Mouse (Mus musculus): Measurements from ENCODE around the gene Zxdb. TPM values are rescaled to one million over a fixed set of nuclear protein-coding genes. Genes with fewer than 3 reads are reported as not detected.
"Not testable (repeated sequence)": the region's sequence is repeated elsewhere in the genome, so short reads cannot be mapped to it uniquely, and the experiment has no call there.

The Zxdb gene
- 1.6 and 1.9 TPM in 2 replicates for polyA plus RNA-seq (2015; fragmentation: Nextera tagmentation; extraction: Ambion mirVana)

- not testable (repeated sequence) for H3K9me3 ChIP-seq; H3K27ac ChIP-seq; H3K4me2 ChIP-seq; H3K27me3 ChIP-seq (replicated peaks); H3K9ac ChIP-seq; H3K36me3 ChIP-seq (replicated peaks); H3K4me1 ChIP-seq
- 0 out of 2 replicates have a peak within 1 kb of the TSS, but pooled peaks have one; percentile 25 for H3K4me3 ChIP-seq
- peak; percentile 85 for ATAC-seq (replicated peaks)
- WGBS = no CpG with 5 or more reads among the region's 60 CpGs
These were observed at the start of gene Zxdb for GRCm38 (mm10) chrX:94724192-94724971. Gene Zxdb (plus strand): TSS chrX:94724569.

DNA sequence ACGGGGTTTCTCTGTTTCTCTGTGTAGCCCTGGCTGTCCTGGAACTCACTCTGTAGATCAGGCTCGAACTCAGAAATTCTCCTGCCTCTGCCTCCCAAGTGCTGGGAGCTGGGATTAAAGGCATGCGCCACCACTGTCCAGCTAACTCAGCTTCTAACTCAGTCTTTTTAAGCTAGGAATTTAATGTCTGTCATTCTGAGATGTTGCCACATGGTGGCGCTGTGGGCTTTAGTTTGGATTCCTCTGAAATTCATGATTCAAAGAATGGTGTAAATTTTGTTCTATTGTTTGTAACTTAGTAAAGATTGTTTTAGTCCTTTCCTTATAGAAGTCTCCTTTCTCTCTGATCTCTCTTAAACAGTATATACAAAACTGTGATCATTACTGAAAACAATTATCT lies 49.4 kb upstream of the Zxdb start:
- 49% methylated on average over 4 of the region's 4 CpGs for WGBS
- no peak for ATAC-seq (replicated peaks)

GRCm38 (mm10) chrX:94681581-94681980 lies 42.8 kb upstream of the Zxdb start:
- not testable (repeated sequence) for H3K4me1 ChIP-seq; H3K4me2 ChIP-seq; H3K4me3 ChIP-seq; H3K9ac ChIP-seq; H3K9me3 ChIP-seq; ATAC-seq (replicated peaks); H3K27ac ChIP-seq; H3K36me3 ChIP-seq (replicated peaks); H3K27me3 ChIP-seq (replicated peaks)
- no CpG with 5 or more reads among the region's 2 CpGs for WGBS

More for the DNA sequence above, 49.4 kb upstream of the Zxdb start:
- Histone ChIP-seq H3K27ac (no peak overlapping the region), H3K4me1 (no peaks in the 10 kb centered on the region), H3K36me3 (replicated peaks) (no peaks in the 10 kb centered on the region), H3K4me3 (no peak overlapping the region), H3K9me3 (no peaks in the 10 kb centered on the region), H3K27me3 (replicated peaks) (no peaks in the 10 kb centered on the region), H3K9ac (no peak overlapping the region), H3K4me2 (no peak overlapping the region)

DNA sequence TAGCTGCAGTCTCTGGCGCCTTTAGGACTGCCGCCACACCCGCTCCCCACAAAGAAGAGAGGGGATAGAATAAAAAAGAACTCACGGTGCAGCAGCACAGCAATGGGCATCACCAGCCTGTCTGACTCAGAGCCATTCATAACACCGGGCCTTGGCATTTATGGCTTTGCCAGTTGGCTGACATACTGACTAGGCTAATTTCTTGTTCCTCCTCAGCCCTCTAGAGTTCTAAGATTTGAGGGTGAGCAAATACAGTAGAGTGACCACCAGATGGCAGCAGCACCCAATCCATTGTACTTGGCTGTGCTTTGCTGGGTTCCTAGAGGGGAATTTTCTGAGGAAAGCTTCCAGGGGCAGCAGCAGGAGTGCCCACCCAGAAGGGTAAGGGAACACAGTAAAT lies 34.8 kb upstream of the Zxdb start:
- H3K4me1 ChIP-seq; H3K36me3 ChIP-seq (replicated peaks); H3K9me3 ChIP-seq; H3K27ac ChIP-seq; H3K27me3 ChIP-seq (replicated peaks); H3K4me2 ChIP-seq; H3K9ac ChIP-seq; H3K4me3 ChIP-seq: not testable (repeated sequence)
- 90% methylated on average over 5 of the region's 5 CpGs for WGBS
- peak; percentile 91 for ATAC-seq (replicated peaks)

- not testable (repeated sequence) for H3K4me2 ChIP-seq; H3K9me3 ChIP-seq; H3K27me3 ChIP-seq (replicated peaks); H3K4me1 ChIP-seq; H3K36me3 ChIP-seq (replicated peaks); H3K27ac ChIP-seq; ATAC-seq (replicated peaks); H3K4me3 ChIP-seq; H3K9ac ChIP-seq
- WGBS = 91% methylated on average over 7 of the region's 7 CpGs
These were observed 17.7 kb upstream of the Zxdb start for GRCm38 (mm10) chrX:94706676-94707075.

DNA sequence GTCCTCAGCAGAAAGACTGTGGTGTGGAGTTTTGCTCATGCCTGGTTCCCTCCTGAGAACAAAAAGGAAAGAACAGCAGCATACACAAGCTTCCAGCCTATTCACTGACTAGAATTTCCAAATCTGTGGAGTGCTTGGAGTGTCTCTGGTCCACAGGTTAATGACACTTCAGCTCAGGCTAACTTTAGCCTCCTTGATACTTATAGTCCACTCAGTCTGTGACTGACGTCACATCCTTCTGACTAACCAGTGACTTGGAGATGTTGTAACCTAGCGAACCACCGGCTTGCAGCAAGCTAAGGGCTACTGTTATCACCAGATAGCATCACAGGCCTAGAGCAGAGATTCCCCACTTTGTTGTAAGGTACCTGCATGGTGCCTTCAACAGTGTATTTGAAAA lies 14.6 kb upstream of the Zxdb start:
- H3K27ac ChIP-seq; H3K36me3 ChIP-seq (replicated peaks); ATAC-seq (replicated peaks); H3K9ac ChIP-seq; H3K4me3 ChIP-seq; H3K4me2 ChIP-seq; H3K9me3 ChIP-seq; H3K27me3 ChIP-seq (replicated peaks); H3K4me1 ChIP-seq: not testable (repeated sequence)
- no CpG with 5 or more reads among the region's 3 CpGs for WGBS

DNA sequence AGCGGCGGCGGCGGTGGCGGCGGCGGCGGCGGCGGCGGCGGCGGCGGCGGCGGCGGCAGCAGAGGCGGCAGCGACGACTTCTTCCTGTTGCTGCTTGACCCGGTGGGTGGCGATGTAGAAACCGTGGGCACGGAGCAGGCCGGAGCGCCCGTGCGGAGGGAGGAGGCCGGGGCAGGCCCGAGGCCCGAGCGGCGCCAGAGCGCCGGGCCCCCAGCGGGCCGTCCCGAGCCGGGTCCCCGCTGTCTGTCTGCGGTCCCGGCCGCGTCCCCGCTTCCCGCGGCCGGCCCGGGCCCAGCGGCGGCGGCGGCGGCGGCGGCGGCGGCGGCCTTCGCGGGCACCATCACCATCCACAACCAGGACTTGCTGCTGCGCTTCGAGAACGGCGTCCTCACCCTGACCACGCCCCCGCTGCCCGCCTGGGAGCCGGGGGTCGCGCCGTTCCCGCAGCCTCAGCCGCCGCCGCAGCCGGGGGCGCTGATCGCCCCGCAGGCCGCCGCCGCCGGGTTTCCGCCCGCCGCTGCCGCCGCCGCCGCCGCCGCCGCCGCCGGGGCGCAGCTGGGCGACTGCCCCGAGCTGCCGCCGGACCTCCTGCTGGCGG lies 702 bp downstream of the Zxdb start:
- WGBS = 13% methylated on average over 14 of the region's 102 CpGs

DNA sequence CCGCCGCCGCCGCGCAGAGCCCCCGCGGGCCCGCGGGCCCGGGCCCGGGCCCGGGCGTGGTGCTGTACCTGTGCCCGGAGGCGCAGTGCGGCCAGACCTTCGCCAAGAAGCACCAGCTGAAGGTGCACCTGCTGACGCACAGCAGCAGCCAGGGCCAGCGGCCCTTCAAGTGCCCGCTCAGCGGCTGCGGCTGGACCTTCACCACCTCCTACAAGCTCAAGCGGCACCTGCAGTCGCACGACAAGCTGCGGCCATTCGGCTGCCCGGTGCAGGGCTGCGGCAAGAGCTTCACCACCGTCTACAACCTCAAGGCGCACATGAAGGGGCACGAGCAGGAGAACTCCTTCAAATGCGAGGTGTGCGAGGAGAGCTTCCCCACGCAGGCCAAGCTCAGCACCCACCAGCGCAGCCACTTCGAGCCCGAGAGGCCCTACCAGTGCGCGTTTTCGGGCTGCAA lies 1.3 kb downstream of the Zxdb start:
- not testable (repeated sequence) for H3K27ac ChIP-seq; H3K4me1 ChIP-seq; H3K9me3 ChIP-seq; H3K4me2 ChIP-seq; H3K4me3 ChIP-seq; H3K36me3 ChIP-seq (replicated peaks); H3K9ac ChIP-seq; H3K27me3 ChIP-seq (replicated peaks)
- peak; percentile 45 for ATAC-seq (replicated peaks)
- no CpG with 5 or more reads among the region's 41 CpGs for WGBS

More for the DNA sequence above, 702 bp downstream of the Zxdb start:
- H3K36me3 ChIP-seq (replicated peaks); H3K4me1 ChIP-seq; H3K9ac ChIP-seq; H3K4me2 ChIP-seq; H3K9me3 ChIP-seq; H3K27me3 ChIP-seq (replicated peaks); H3K27ac ChIP-seq: not testable (repeated sequence)
- ATAC-seq (replicated peaks) = peak; percentile 85
- H3K4me3 ChIP-seq = 0 out of 2 replicates have a peak overlapping the region, but pooled peaks have one; percentile 25

GRCm38 (mm10) chrX:94731596-94731995 lies 7.2 kb downstream of the Zxdb start:
- Histone ChIP-seq H3K36me3 (replicated peaks) (no peaks in the 10 kb centered on the region), H3K4me2 (no peak overlapping the region), H3K9ac (no peak overlapping the region), H3K9me3 (no peaks in the 10 kb centered on the region), H3K27me3 (replicated peaks) (no peaks in the 10 kb centered on the region), H3K4me1 (0 out of 2 replicates have a peak, but pooled peaks cover 3% of the 10 kb centered on the region), H3K4me3 (no peak overlapping the region), H3K27ac (no peak overlapping the region)
- ATAC-seq (replicated peaks) = no peak

GRCm38 (mm10) chrX:94753733-94754132 lies 29.4 kb downstream of the Zxdb start:
- WGBS = 85% methylated on average over 5 of the region's 5 CpGs
- no peak for ATAC-seq (replicated peaks)

GRCm38 (mm10) chrX:94759959-94760358 lies 35.6 kb downstream of the Zxdb start:
- WGBS = 29% methylated on average over 1 of the region's 1 CpGs
- Histone ChIP-seq H3K27ac (no peak overlapping the region), H3K9ac (no peak overlapping the region), H3K27me3 (replicated peaks) (no peaks in the 10 kb centered on the region), H3K4me3 (no peak overlapping the region), H3K4me1 (no peaks in the 10 kb centered on the region), H3K9me3 (no peaks in the 10 kb centered on the region), H3K4me2 (no peak overlapping the region), H3K36me3 (replicated peaks) (no peaks in the 10 kb centered on the region)
- ATAC-seq (replicated peaks) = no peak

More at GRCm38 (mm10) chrX:94753733-94754132, 29.4 kb downstream of the Zxdb start:
- H3K9me3 ChIP-seq = no peaks in the 10 kb centered on the region
- no peaks in the 10 kb centered on the region for H3K27me3 ChIP-seq (replicated peaks)
- no peak overlapping the region for H3K4me2 ChIP-seq
- H3K4me1 ChIP-seq = no peaks in the 10 kb centered on the region
- H3K9ac ChIP-seq = no peak overlapping the region
- no peak overlapping the region for H3K27ac ChIP-seq
- no peak overlapping the region for H3K4me3 ChIP-seq
- no peaks in the 10 kb centered on the region for H3K36me3 ChIP-seq (replicated peaks)

DNA sequence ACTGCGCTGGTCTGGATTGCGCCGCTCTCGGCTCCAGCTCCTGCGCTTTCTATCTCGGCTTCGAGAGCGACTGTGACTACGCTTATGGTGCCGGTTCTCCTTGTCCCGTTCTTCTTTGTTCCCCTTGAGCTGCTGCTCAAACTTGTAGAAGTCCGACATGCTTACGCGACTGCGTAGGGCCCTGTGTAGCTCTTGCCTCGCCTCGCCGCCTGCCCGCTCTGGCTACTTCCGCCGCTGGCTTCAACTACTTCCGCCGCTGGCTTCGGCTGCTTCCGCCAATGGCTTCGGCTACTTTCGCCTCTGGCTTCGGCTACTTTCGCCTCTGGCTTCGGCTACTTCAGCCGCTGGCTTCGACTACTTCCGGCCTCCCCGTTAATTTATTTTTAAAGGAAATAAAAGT lies 49.5 kb downstream of the Zxdb start:
- Histone ChIP-seq H3K9me3 (no peaks in the 10 kb centered on the region), H3K27me3 (replicated peaks) (no peaks in the 10 kb centered on the region)
- no peak for ATAC-seq (replicated peaks)

More for the DNA sequence above, 49.5 kb downstream of the Zxdb start:
- Histone ChIP-seq H3K36me3 (replicated peaks) (no peaks in the 10 kb centered on the region), H3K4me3 (no peak overlapping the region), H3K27ac (no peak overlapping the region), H3K9ac (no peak overlapping the region), H3K4me2 (no peak overlapping the region), H3K4me1 (no peaks in the 10 kb centered on the region)
- 95% methylated on average over 34 of the region's 34 CpGs for WGBS

Measured in midbrain, embryonic 15.5 days (tissue).